Mouse (Mus musculus) testis, adult 2 months (tissue): ENCODE measurements around the gene Foxp1. TPM values are rescaled to one million over a fixed set of nuclear protein-coding genes. Genes with fewer than 3 reads are reported as not detected.
A peak's percentile ranks its signal among the peaks of the same experiment; 100 is the strongest.

ENCODE experiments used
- H3K27ac ChIP-seq: fragments of 200-500 bp; 2 replicates; pipeline ENCODE4 v1.5.1; 2012; ENCODE audit warnings: low read depth, low read length; ENCODE audit not compliant: control insufficient read depth, insufficient read depth
- H3K27me3 ChIP-seq: fragments of 200-500 bp; 2 replicates; pipeline ENCODE4 v1.6.1; 2012; ENCODE audit warnings: mild to moderate bottlenecking, low read length, moderate library complexity; ENCODE audit not compliant: control insufficient read depth, insufficient read depth
- H3K36me3 ChIP-seq: fragments of 200-500 bp; 2 replicates; pipeline ENCODE4 v1.6.1; 2012; ENCODE audit warnings: mild to moderate bottlenecking, low read length; ENCODE audit not compliant: control insufficient read depth, insufficient read depth
- H3K4me1 ChIP-seq: fragments of 200-500 bp; 2 replicates; pipeline ENCODE4 v1.6.1; 2012; ENCODE audit warnings: low read length; ENCODE audit not compliant: control insufficient read depth, insufficient read depth
- H3K4me3 ChIP-seq: fragments of 200-500 bp; 2 replicates; pipeline ENCODE4 v1.5.1; 2012; ENCODE audit warnings: low read depth, mild to moderate bottlenecking, low read length, moderate library complexity, mixed read lengths; ENCODE audit not compliant: control insufficient read depth
- CTCF ChIP-seq: fragments of 200-500 bp; IDR thresholded peaks from 2 replicates; pipeline ENCODE4 v1.5.1; 2012; ENCODE audit warnings: low read depth, mild to moderate bottlenecking, inconsistent platforms, low read length, moderate library complexity; ENCODE audit not compliant: control insufficient read depth, insufficient read depth, insufficient replicate concordance
- POLR2A ChIP-seq: fragments of 200-500 bp; IDR thresholded peaks from 2 replicates; pipeline ENCODE4 v1.6.1; 2012; ENCODE audit warnings: low read depth, mild to moderate bottlenecking, inconsistent platforms, low read length, moderate library complexity; ENCODE audit not compliant: control insufficient read depth
- polyA plus RNA-seq: library from polyadenylated mRNA; depleted of rRNA; stranded (reverse); fragments of >200 nt; gene quantifications from 2 replicates; pipeline ENCODE4 v1.2.3, GENCODE M21; 2012

Gene Foxp1
- polyA plus RNA-seq, 1 experiment: 34.8 TPM

DNA sequence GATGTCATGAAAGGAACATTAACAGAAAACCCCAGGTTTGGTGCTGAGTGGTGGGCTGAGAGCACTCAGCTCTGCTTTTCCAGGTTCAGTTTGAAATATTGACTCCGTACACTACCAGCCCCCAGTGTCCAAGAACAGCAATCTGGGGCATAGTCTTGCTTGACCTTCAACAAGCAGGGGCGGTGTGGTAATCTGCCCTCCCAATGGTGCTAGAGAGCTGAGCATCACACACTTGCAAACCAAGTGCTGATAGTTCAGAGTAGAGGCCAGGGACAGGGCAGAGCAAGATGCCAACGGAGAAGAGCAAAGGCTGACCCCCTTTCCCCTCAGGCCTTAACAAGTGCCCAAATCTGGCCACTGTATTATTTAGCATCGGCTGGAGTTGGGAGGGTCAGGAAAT, 575.8 kb downstream of the Foxp1 start:
- Histone ChIP-seq H3K27ac (no peak overlapping the region), H3K36me3 (no peaks in the 10 kb centered on the region), H3K4me1 (no peaks in the 10 kb centered on the region), H3K27me3 (no peaks in the 10 kb centered on the region), H3K4me3 (peak overlapping the region; percentile 12; the same call in 1 of the 2 replicates)
- TF ChIP-seq CTCF: no peak
- no peak for TF ChIP-seq POLR2A

DNA sequence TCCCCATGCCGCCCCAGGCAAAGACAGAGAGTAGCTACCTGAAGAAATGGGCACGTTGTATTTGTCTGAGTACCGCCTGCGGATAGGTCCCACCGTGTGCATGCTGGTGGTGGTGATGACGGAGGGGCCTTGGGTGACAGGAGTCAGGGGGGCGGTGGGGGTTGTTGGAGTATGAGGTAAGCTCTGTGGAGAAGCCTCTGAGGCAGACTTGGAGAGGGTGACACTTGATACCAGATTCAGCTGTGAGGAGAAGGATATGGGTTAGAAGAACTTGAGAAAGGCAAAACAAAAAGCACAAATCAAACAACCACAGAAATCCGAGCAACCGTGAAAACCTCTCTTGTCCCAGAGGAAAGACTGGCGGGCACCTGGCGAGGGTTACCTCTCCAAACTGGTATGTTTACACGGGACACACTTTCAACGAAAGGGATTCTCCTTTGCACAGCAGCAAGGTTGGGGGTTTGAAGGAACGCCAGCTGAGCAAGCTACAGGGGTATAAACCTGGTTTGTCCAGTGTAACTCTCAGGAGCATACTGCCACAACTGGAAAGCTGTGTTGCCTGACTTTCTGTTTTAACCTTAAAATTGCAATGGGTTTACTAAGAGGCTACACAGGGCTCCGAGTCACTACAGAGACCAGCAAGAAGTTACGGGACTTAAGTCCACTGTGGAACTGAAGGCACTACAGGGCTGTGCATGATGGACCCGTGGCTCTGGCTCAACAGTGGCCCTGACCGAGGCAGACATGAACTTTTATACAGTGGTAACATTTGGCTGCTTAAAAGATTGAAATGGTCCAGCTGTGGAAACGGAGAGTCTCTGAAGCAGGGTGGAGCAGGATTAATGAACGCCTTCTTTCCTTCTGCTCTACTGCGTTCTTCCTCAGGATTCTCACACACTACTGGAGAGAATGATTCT, 576.8 kb downstream of the Foxp1 start:
- Histone ChIP-seq H3K27ac (no peak overlapping the region), H3K27me3 (no peaks in the 10 kb centered on the region), H3K4me3 (no peak overlapping the region), H3K36me3 (no peaks in the 10 kb centered on the region), H3K4me1 (no peaks in the 10 kb centered on the region)
- no peak for TF ChIP-seq CTCF

DNA sequence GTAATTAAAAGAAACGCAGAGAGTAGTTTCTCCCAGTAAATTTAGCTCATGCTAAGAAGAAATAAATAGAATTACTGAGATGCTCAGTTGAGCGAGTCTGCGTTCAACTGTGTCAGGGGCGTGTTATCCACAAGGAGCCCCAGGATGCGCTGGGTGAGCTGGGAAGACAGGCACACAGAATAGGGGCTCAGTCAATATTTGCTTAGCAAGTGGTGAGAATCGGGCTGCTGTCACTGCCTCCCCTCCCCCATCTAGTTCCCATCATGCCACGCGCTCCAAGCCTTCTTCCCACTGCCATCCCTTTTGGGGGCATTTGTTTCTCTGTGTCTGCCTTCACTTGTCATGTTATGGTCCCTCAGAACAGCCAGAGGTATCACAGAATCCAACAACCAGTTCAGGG, 584.2 kb downstream of the Foxp1 start:
- Histone ChIP-seq H3K4me3 (no peak overlapping the region), H3K27me3 (no peaks in the 10 kb centered on the region), H3K36me3 (0 out of 2 replicates have a peak, but pooled peaks cover 1% of the 10 kb centered on the region), H3K27ac (no peak overlapping the region), H3K4me1 (no peaks in the 10 kb centered on the region)
- no peak for TF ChIP-seq CTCF
- TF ChIP-seq POLR2A: no peak

DNA sequence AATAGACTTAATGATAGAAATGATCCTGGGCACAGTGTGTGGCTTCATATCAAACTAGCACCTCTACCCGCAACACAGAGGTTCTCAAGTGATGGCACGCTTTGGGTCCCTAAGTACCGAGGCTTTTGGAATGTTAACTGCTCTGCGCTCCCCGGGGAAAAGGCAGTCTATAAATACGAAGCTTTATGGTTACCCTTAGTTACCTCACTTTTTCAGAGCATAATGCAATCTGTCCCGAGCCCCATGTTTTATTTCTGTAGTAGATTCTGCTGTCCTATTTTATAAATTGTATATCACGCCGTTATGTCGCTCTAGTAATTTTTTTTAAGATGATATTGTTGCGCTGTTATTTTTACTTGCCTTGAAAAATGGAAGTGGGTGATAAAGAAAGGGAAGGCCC, 585.0 kb downstream of the Foxp1 start:
- no peak for TF ChIP-seq POLR2A
- TF ChIP-seq CTCF: no peak
- 0 out of 2 replicates have a peak, but pooled peaks cover 1% of the 10 kb centered on the region for H3K36me3 ChIP-seq
- no peaks in the 10 kb centered on the region for H3K4me1 ChIP-seq
- no peak overlapping the region for H3K4me3 ChIP-seq
- H3K27me3 ChIP-seq: no peaks in the 10 kb centered on the region
- H3K27ac ChIP-seq: no peak overlapping the region

DNA sequence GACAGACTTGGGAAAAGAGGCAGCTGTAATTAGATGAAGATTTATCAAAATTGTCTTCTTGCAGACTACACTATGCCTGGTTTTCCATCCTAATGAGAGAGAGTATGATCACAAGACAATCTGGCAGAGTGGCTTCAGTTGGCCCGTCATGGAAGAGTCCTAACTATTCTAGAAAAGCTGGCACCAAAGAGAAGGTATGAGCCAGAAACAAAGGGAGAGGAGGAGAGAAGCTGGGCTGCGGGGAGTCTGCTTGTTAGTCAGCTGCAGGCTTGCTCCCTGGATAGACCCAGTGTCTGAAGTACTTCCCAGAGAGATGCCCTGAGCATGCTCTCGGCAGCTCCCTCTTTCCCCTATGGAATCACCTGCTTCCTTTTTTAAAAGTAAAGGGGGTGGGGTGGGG, 586.1 kb downstream of the Foxp1 start:
- H3K36me3 ChIP-seq: 0 out of 2 replicates have a peak, but pooled peaks cover 1% of the 10 kb centered on the region
- H3K27ac ChIP-seq: no peak overlapping the region
- no peak for TF ChIP-seq POLR2A
- TF ChIP-seq CTCF: no peak
- no peaks in the 10 kb centered on the region for H3K4me1 ChIP-seq
- H3K4me3 ChIP-seq: no peak overlapping the region
- no peaks in the 10 kb centered on the region for H3K27me3 ChIP-seq

DNA sequence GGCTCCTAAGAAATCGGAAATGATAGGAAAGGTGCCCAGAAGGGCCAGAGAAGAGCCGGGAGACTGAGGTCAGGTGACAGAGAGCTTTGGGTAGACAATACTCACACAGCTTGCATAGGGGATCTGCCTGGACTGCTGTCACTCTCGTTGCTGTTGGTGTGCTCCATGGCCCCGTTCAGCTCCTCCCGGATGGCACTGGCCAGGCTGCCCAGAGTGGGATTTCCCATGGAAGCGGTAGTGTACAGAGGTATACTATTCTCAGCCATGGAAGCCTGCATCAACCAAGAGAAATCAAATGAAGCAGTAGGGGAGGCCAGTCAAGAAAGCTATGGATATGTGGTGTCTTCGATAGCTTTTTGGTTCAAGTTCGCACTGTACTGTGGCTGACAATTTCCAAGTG, 587.4 kb downstream of the Foxp1 start:
- 0 out of 2 replicates have a peak, but pooled peaks cover 1% of the 10 kb centered on the region for H3K36me3 ChIP-seq
- no peak overlapping the region for H3K27ac ChIP-seq
- H3K4me1 ChIP-seq: no peaks in the 10 kb centered on the region
- H3K27me3 ChIP-seq: no peaks in the 10 kb centered on the region
- H3K4me3 ChIP-seq: no peak overlapping the region
- TF ChIP-seq CTCF (no peak), POLR2A (no peak)

DNA sequence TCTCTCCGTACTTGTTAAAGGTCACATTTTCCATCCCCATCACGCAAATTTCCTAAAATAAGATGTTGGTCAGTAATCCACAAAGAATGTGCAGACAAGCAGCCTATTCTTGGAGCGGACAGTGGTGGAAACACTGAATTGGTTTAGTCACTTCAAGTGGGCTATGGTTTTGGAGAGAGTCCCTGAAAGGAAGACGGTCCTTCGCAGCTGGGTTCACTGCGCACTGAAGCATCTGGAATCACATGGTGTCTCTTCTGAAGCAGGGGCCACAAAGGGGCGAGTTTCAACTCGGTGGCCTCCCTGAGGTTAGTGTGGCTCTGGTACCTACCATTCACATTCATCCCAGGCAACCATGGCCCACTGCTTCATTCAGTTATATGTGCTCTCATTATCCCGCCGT, 588.1 kb downstream of the Foxp1 start:
- H3K27me3 ChIP-seq: no peaks in the 10 kb centered on the region
- no peaks in the 10 kb centered on the region for H3K4me1 ChIP-seq
- no peak overlapping the region for H3K4me3 ChIP-seq
- H3K27ac ChIP-seq: no peak overlapping the region
- TF ChIP-seq CTCF (no peak), POLR2A (no peak)
- no peaks in the 10 kb centered on the region for H3K36me3 ChIP-seq
